In genomic region chr7:19164978-19165377, GRCm38 (mm10) we compare ENCODE assay signal across 8 mouse cellular contexts. TPM values are rescaled to one million over a fixed set of nuclear protein-coding genes. Genes with fewer than 3 reads are reported as not detected.
DNase-seq lines count a peak whose midpoint lies in the region; ATAC-seq and TF ChIP-seq lines count a peak whose summit lies in the region.

No protein-coding gene starts in this region.

- peaks cover 34% of the 10 kb centered on the region for H3K4me1 ChIP-seq in embryonic facial prominence, embryonic 15.5 days
- H3K4me1 ChIP-seq in limb, embryonic 14.5 days (ENCODE audit: control insufficient read depth, insufficient read depth, low read length): peaks cover 19% of the 10 kb centered on the region; the same call in 1 of the 2 replicates
- H3K4me1 ChIP-seq in neural tube, embryonic 15.5 days: peaks cover 24% of the 10 kb centered on the region

- no peak overlapping the region for H3K9ac ChIP-seq in embryonic facial prominence, embryonic 15.5 days
- no peak overlapping the region for H3K9ac ChIP-seq in limb, embryonic 14.5 days (ENCODE audit: low read depth, low read length, severe bottlenecking)
- H3K9ac ChIP-seq in neural tube, embryonic 15.5 days (replicated peaks): no peak overlapping the region

- peak overlapping the region; percentile 10; the same call in 1 of the 2 replicates for H3K4me2 ChIP-seq in embryonic facial prominence, embryonic 15.5 days (replicated peaks)
- peak overlapping the region; percentile 37 for H3K4me2 ChIP-seq in limb, embryonic 14.5 days (replicated peaks; ENCODE audit: low read depth, low read length, severe bottlenecking)
- H3K4me2 ChIP-seq in neural tube, embryonic 15.5 days: peak overlapping the region; percentile 32

- no peak for TF ChIP-seq POLR2A in limb, embryonic 14.5 days (IDR thresholded peaks at IDR 0.05; ENCODE audit: borderline replicate concordance, extremely low read depth, insufficient read depth, insufficient read length)

- peaks cover 30% of the 10 kb centered on the region for H3K27me3 ChIP-seq in embryonic facial prominence, embryonic 15.5 days
- peaks cover 13% of the 10 kb centered on the region for H3K27me3 ChIP-seq in limb, embryonic 14.5 days (ENCODE audit: control insufficient read depth, insufficient read depth, low read length)
- H3K27me3 ChIP-seq in neural tube, embryonic 15.5 days (replicated peaks): peaks cover 41% of the 10 kb centered on the region

- DNase-seq in retina, postnatal 1 day: peak; percentile 51
- DNase-seq in retina, embryonic 14.5 days (ENCODE audit: low spot score): no peak
- DNase-seq in limb, embryonic 14.5 days (ENCODE audit: low spot score): no peak
- no peak for DNase-seq in cerebellum, postnatal 14 days
- DNase-seq in left cerebral cortex, adult 18-20 months (ENCODE audit: low spot score in 2 of 2): no peak
- DNase-seq in ovary, postnatal 14 days (ENCODE audit: low spot score): no peak

- no peaks in the 10 kb centered on the region for H3K9me3 ChIP-seq in embryonic facial prominence, embryonic 15.5 days (replicated peaks)
- H3K9me3 ChIP-seq in limb, embryonic 14.5 days (ENCODE audit: control insufficient read depth, low read length): no peaks in the 10 kb centered on the region
- H3K9me3 ChIP-seq in neural tube, embryonic 15.5 days (replicated peaks): no peaks in the 10 kb centered on the region

- no peak overlapping the region for H3K27ac ChIP-seq in embryonic facial prominence, embryonic 15.5 days (replicated peaks)
- no peak overlapping the region for H3K27ac ChIP-seq in limb, embryonic 14.5 days (replicated peaks; ENCODE audit: low read depth, low read length)
- no peak overlapping the region for H3K27ac ChIP-seq in neural tube, embryonic 15.5 days (replicated peaks)

- no peak for ATAC-seq in embryonic facial prominence, embryonic 15.5 days (ENCODE audit: insufficient number of reproducible peaks, low FRiP score, low TSS enrichment, low read depth)
- ATAC-seq in limb, embryonic 14.5 days (ENCODE audit: low FRiP score, low read depth): no peak
- ATAC-seq in neural tube, embryonic 15.5 days (ENCODE audit: low FRiP score): no peak

- 2% methylated on average over 13 of the region's 13 CpGs for WGBS in embryonic facial prominence, embryonic 15.5 days
- 4% methylated on average over 13 of the region's 13 CpGs for WGBS in limb, embryonic 14.5 days
- WGBS in neural tube, embryonic 15.5 days: 2% methylated on average over 13 of the region's 13 CpGs

- no peak overlapping the region for H3K4me3 ChIP-seq in embryonic facial prominence, embryonic 15.5 days (replicated peaks)
- no peak overlapping the region for H3K4me3 ChIP-seq in limb, embryonic 14.5 days (replicated peaks; ENCODE audit: low read length)
- no peak overlapping the region for H3K4me3 ChIP-seq in neural tube, embryonic 15.5 days (replicated peaks)

- no peaks in the 10 kb centered on the region for H3K36me3 ChIP-seq in embryonic facial prominence, embryonic 15.5 days
- H3K36me3 ChIP-seq in limb, embryonic 14.5 days (ENCODE audit: control insufficient read depth, insufficient read depth, low read length): no peaks in the 10 kb centered on the region
- no peaks in the 10 kb centered on the region for H3K36me3 ChIP-seq in neural tube, embryonic 15.5 days

RNA-seq across cellular contexts. Expression of gene Gipr, which starts 0.9 kb away (rescaled TPM):
- 0.68 and 1.1 TPM in 2 replicates for polyA plus RNA-seq in embryonic facial prominence, embryonic 15.5 days (2015; fragmentation: Nextera tagmentation; extraction: Ambion mirVana)
- 1.1 and 1.4 TPM in 2 replicates for polyA plus RNA-seq in limb, embryonic 14.5 days (2012; rRNA removed)
- 0.32 TPM in 1 of 2 replicates, not detected in the other for polyA plus RNA-seq in limb, embryonic 14.5 days (2014; fragmentation: Nextera tagmentation; extraction: Ambion mirVana)
- polyA plus RNA-seq in neural tube, embryonic 15.5 days (2015; fragmentation: Nextera tagmentation; extraction: Ambion mirVana): 1.2 and 2.1 TPM in 2 replicates
- total RNA-seq in left cerebral cortex, adult 18-20 months (2021): 1 to 10 TPM; 1.4 to 1.8 TPM

RNA-seq across cellular contexts. Expression of gene Eml2, which starts 11.2 kb away (rescaled TPM):
- polyA plus RNA-seq in embryonic facial prominence, embryonic 15.5 days (2015; fragmentation: Nextera tagmentation; extraction: Ambion mirVana): 10.4 and 12.8 TPM in 2 replicates
- polyA plus RNA-seq in limb, embryonic 14.5 days (2012; rRNA removed): 38.5 and 49.9 TPM in 2 replicates
- 1.5 and 3.6 TPM in 2 replicates for polyA plus RNA-seq in limb, embryonic 14.5 days (2014; fragmentation: Nextera tagmentation; extraction: Ambion mirVana)
- polyA plus RNA-seq in neural tube, embryonic 15.5 days (2015; fragmentation: Nextera tagmentation; extraction: Ambion mirVana): 11.6 and 13.3 TPM in 2 replicates
- total RNA-seq in left cerebral cortex, adult 18-20 months (2021): 100 to 1,000 TPM; 141 to 147 TPM

RNA-seq across cellular contexts. Expression of gene Snrpd2, which starts 15.5 kb away (rescaled TPM):
- polyA plus RNA-seq in embryonic facial prominence, embryonic 15.5 days (2015; fragmentation: Nextera tagmentation; extraction: Ambion mirVana): 139 and 140 TPM in 2 replicates
- 71.9 and 151 TPM in 2 replicates for polyA plus RNA-seq in limb, embryonic 14.5 days (2012; rRNA removed)
- polyA plus RNA-seq in limb, embryonic 14.5 days (2014; fragmentation: Nextera tagmentation; extraction: Ambion mirVana): 130 and 143 TPM in 2 replicates
- 122 and 124 TPM in 2 replicates for polyA plus RNA-seq in neural tube, embryonic 15.5 days (2015; fragmentation: Nextera tagmentation; extraction: Ambion mirVana)
- total RNA-seq in left cerebral cortex, adult 18-20 months (2021): 10 to 100 TPM; 73.9 to 78.5 TPM

RNA-seq across cellular contexts. Expression of gene Qpctl, which starts 15.9 kb away (rescaled TPM):
- polyA plus RNA-seq in embryonic facial prominence, embryonic 15.5 days (2015; fragmentation: Nextera tagmentation; extraction: Ambion mirVana): 13.9 and 15.1 TPM in 2 replicates
- 13.2 and 15.6 TPM in 2 replicates for polyA plus RNA-seq in limb, embryonic 14.5 days (2012; rRNA removed)
- 11.1 and 12.1 TPM in 2 replicates for polyA plus RNA-seq in limb, embryonic 14.5 days (2014; fragmentation: Nextera tagmentation; extraction: Ambion mirVana)
- polyA plus RNA-seq in neural tube, embryonic 15.5 days (2015; fragmentation: Nextera tagmentation; extraction: Ambion mirVana): 21.7 and 24.5 TPM in 2 replicates
- 10 to 100 TPM; 15.0 to 17.0 TPM for total RNA-seq in left cerebral cortex, adult 18-20 months (2021)

RNA-seq across cellular contexts. Expression of gene Fbxo46, which starts 45.3 kb away (rescaled TPM):
- polyA plus RNA-seq in embryonic facial prominence, embryonic 15.5 days (2015; fragmentation: Nextera tagmentation; extraction: Ambion mirVana): 14.7 and 16.3 TPM in 2 replicates
- polyA plus RNA-seq in limb, embryonic 14.5 days (2012; rRNA removed): 10.6 and 14.6 TPM in 2 replicates
- polyA plus RNA-seq in limb, embryonic 14.5 days (2014; fragmentation: Nextera tagmentation; extraction: Ambion mirVana): 9.9 and 11.2 TPM in 2 replicates
- 15.5 and 17.0 TPM in 2 replicates for polyA plus RNA-seq in neural tube, embryonic 15.5 days (2015; fragmentation: Nextera tagmentation; extraction: Ambion mirVana)
- total RNA-seq in left cerebral cortex, adult 18-20 months (2021): 10 to 100 TPM; 13.6 to 15.6 TPM
